Comparison of ENCODE assay signal across 9 mouse cellular contexts in genomic region chr2:71955637-71956036, GRCm38 (mm10). TPM values are rescaled to one million over a fixed set of nuclear protein-coding genes. Genes with fewer than 3 reads are reported as not detected.
A peak's percentile ranks its signal among the peaks of the same experiment; 100 is the strongest.
DNase-seq lines count a peak whose midpoint lies in the region; ATAC-seq and TF ChIP-seq lines count a peak whose summit lies in the region.
"Had no signal": no experiment of that assay in that cellular context is flagged by ENCODE, and none has a peak within 500 bp of the region (broad histone marks: within the 10 kb centered on the region; RNA-seq: fewer than 3 reads in every experiment).

No protein-coding gene starts in this region.

- no peak overlapping the region for H3K27ac ChIP-seq in kidney, embryonic 16.5 days (ENCODE audit: low read length)
- no peak overlapping the region for H3K27ac ChIP-seq in ES-E14 (ENCODE audit: insufficient read depth, low read depth, low read length, poor library complexity, severe bottlenecking)
- H3K27ac ChIP-seq: macrophage had no signal

- H3K4me2 ChIP-seq in kidney, embryonic 16.5 days (replicated peaks; ENCODE audit: low read depth, low read length): no peak overlapping the region

- H3K9me3 ChIP-seq in kidney, embryonic 16.5 days (ENCODE audit: low read length): no peaks in the 10 kb centered on the region
- no peaks in the 10 kb centered on the region for H3K9me3 ChIP-seq in ES-E14 (ENCODE audit: control insufficient read depth, insufficient read depth, low read depth, low read length)

- H3K36me3 ChIP-seq in kidney, embryonic 16.5 days (ENCODE audit: insufficient read depth, low read length): no peaks in the 10 kb centered on the region
- no peaks in the 10 kb centered on the region for H3K36me3 ChIP-seq in ES-E14 (ENCODE audit: control insufficient read depth, insufficient read depth, low read length, poor library complexity, severe bottlenecking)

- H3K9ac ChIP-seq in kidney, embryonic 16.5 days (replicated peaks; ENCODE audit: low read length): no peak overlapping the region
- no peak overlapping the region for H3K9ac ChIP-seq in ES-E14 (ENCODE audit: insufficient read depth, low read depth, low read length, poor library complexity, severe bottlenecking)

- no peaks in the 10 kb centered on the region for H3K27me3 ChIP-seq in kidney, embryonic 16.5 days (ENCODE audit: insufficient read depth, low read length)

- no peaks in the 10 kb centered on the region for H3K4me1 ChIP-seq in kidney, embryonic 16.5 days (ENCODE audit: insufficient read depth, low read length)
- no peaks in the 10 kb centered on the region for H3K4me1 ChIP-seq in ES-E14 (ENCODE audit: control insufficient read depth in 2 of 2, insufficient read depth in 2 of 2, low read length in 2 of 2, poor library complexity in 1 of 2)

- WGBS in kidney, embryonic 16.5 days: 19% methylated on average over 8 of the region's 8 CpGs

- no peak for ATAC-seq in kidney, embryonic 16.5 days (ENCODE audit: low FRiP score, low TSS enrichment)

- in situ Hi-C loops in ES-E14 (cut with MboI; ENCODE audit: low sequenced_read_pairs in 2 of 2, unreplicated experiment in 2 of 2): loop anchor here (25.0 kb wide), 1 partner anchor 368 kb away; no protein-coding TSS in a partner anchor

- H3K4me3 ChIP-seq in kidney, embryonic 16.5 days (ENCODE audit: low read length): no peak overlapping the region
- H3K4me3 ChIP-seq in ES-E14 (ENCODE audit: insufficient read depth in 1 of 2, low read depth in 1 of 2, low read length in 2 of 2, poor library complexity in 1 of 2, severe bottlenecking in 1 of 2): no peak overlapping the region

- peak; percentile 60 for DNase-seq in kidney, adult 18-20 months
- DNase-seq in ES-E14 (ENCODE audit: low read depth, low spot score): peak; percentile 33
- peak; percentile 57 for DNase-seq in cerebellum, adult 11-12 months
- DNase-seq in frontal cortex, postnatal 14 days (ENCODE audit: low spot score in 2 of 2): peak; percentile 43 to 51
- DNase-seq in layer of hippocampus, postnatal 14 days (ENCODE audit: low spot score in 2 of 2): peak; percentile 64 to 77
- peak; percentile 68 for DNase-seq in naive thymus-derived CD4-positive, alpha-beta T cell, adult 2 months (ENCODE audit: low read depth)
- peak; percentile 34 for DNase-seq in yolk sac, embryonic 10.5 days (ENCODE audit: low spot score)

TF ChIP-seq in ES-E14, 5 proteins besides CTCF, POLR2A, EP300 and RAD21:
- TF ChIP-seq MAFK (IDR thresholded peaks at IDR 0.05; ENCODE audit: insufficient read depth, low read depth, low read length): no peak
- TF ChIP-seq ZC3H11A (IDR thresholded peaks at IDR 0.05; ENCODE audit: borderline replicate concordance, low read depth, low read length): peak; percentile 76
TF ChIP-seq in ES-E14: peak in this region for 1.

RNA-seq across cellular contexts. Expression of gene Rapgef4, which starts 25.4 kb away (rescaled TPM):
- polyA plus RNA-seq in kidney, embryonic 16.5 days (2015; fragmentation: Nextera tagmentation; extraction: Ambion mirVana): 6.9 and 9.2 TPM in 2 replicates
- total RNA-seq in ES-E14 (2012; rRNA removed): 3.4 and 4.2 TPM in 2 replicates
- 100 to 1,000 TPM; 208 to 217 TPM for total RNA-seq in layer of hippocampus, postnatal 14 days (2021)
- polyA plus RNA-seq: macrophage had no signal

Comparison
In these comparisons a context has a peak if more than half of its experiments do, and no peak if none do; other contexts are left out.
1. RNA of gene Rapgef4, which starts 25.4 kb away (total RNA-seq): 208 to 217 TPM in layer of hippocampus, postnatal 14 days; 3.4 to 4.2 TPM in ES-E14; every median in the first group is over 10 times any median in the second.
2. Peak in every context shown above with its lines, with median percentiles within 50 percentile points of each other: DNase-seq.